Mouse (Mus musculus): ENCODE results near the gene Csnk2a2. TPM values are rescaled to one million over a fixed set of nuclear protein-coding genes. Genes with fewer than 3 reads are reported as not detected.

The Csnk2a2 gene
- polyA plus RNA-seq, 1 experiment from 2014 or later = 11.1 TPM

GRCm38 (mm10) chr8:95399131-95399530 is 90.7 kb downstream of the Csnk2a2 start:
- Histone ChIP-seq H3K9ac (no peak overlapping the region), H3K36me3 (no peaks in the 10 kb centered on the region), H3K27me3 (no peaks in the 10 kb centered on the region), H3K4me2 (no peak overlapping the region), H3K27ac (no peak overlapping the region), H3K4me3 (no peak overlapping the region), H3K9me3 (no peaks in the 10 kb centered on the region), H3K4me1 (peaks cover 22% of the 10 kb centered on the region)
- ATAC-seq (ENCODE audit: insufficient number of reproducible peaks, low FRiP score, low TSS enrichment, low read depth) = no peak
- WGBS = 72% methylated on average over 9 of the region's 9 CpGs

- ATAC-seq (ENCODE audit: insufficient number of reproducible peaks, low FRiP score, low TSS enrichment, low read depth) = no peak
- Histone ChIP-seq H3K27ac (no peak overlapping the region; the same call in 1 of the 2 replicates), H3K4me1 (peaks cover 22% of the 10 kb centered on the region), H3K9me3 (no peaks in the 10 kb centered on the region), H3K27me3 (no peaks in the 10 kb centered on the region), H3K4me3 (no peak overlapping the region), H3K4me2 (no peak overlapping the region), H3K9ac (no peak overlapping the region), H3K36me3 (no peaks in the 10 kb centered on the region)
- WGBS = 56% methylated on average over 5 of the region's 5 CpGs
These were observed 92.6 kb downstream of the Csnk2a2 start for GRCm38 (mm10) chr8:95397201-95397600.

GRCm38 (mm10) chr8:95396752-95397151 is 93.1 kb downstream of the Csnk2a2 start:
- Histone ChIP-seq H3K36me3 (no peaks in the 10 kb centered on the region), H3K4me1 (peaks cover 22% of the 10 kb centered on the region)
- 52% methylated on average over 11 of the region's 11 CpGs for WGBS

More at GRCm38 (mm10) chr8:95396752-95397151, 93.1 kb downstream of the Csnk2a2 start:
- H3K9me3 ChIP-seq = no peaks in the 10 kb centered on the region
- H3K27me3 ChIP-seq = no peaks in the 10 kb centered on the region
- no peak for ATAC-seq (ENCODE audit: insufficient number of reproducible peaks, low FRiP score, low TSS enrichment, low read depth)
- H3K9ac ChIP-seq = no peak overlapping the region
- no peak overlapping the region for H3K4me2 ChIP-seq
- H3K27ac ChIP-seq = no peak overlapping the region; the same call in 1 of the 2 replicates
- H3K4me3 ChIP-seq = no peak overlapping the region

Other genes with a start within 250 kb of the Csnk2a2 start
- 0.47 and 0.87 TPM in 2 replicates for gene Cngb1, start 183.5 kb downstream of the Csnk2a2 start, polyA plus RNA-seq (2015; fragmentation: Nextera tagmentation; extraction: Ambion mirVana)
- 0.74 TPM in 1 of 2 replicates, not detected in the other for gene Tepp, start 179.5 kb downstream of the Csnk2a2 start, polyA plus RNA-seq (2015; fragmentation: Nextera tagmentation; extraction: Ambion mirVana)
- 8.7 and 9.0 TPM in 2 replicates for gene Zfp319, start 158.1 kb downstream of the Csnk2a2 start, polyA plus RNA-seq (2015; fragmentation: Nextera tagmentation; extraction: Ambion mirVana)
- 41.0 and 44.5 TPM in 2 replicates for gene Usb1, start 157.8 kb downstream of the Csnk2a2 start, polyA plus RNA-seq (2015; fragmentation: Nextera tagmentation; extraction: Ambion mirVana)
- 7.8 and 8.1 TPM in 2 replicates for gene Mmp15, start 137.8 kb downstream of the Csnk2a2 start, polyA plus RNA-seq (2015; fragmentation: Nextera tagmentation; extraction: Ambion mirVana)
- 122 and 128 TPM in 2 replicates for gene Cfap20, start 55.2 kb downstream of the Csnk2a2 start, polyA plus RNA-seq (2015; fragmentation: Nextera tagmentation; extraction: Ambion mirVana)
- gene Ccdc113, start 44.0 kb upstream of the Csnk2a2 start, polyA plus RNA-seq (2015; fragmentation: Nextera tagmentation; extraction: Ambion mirVana) = 0.52 and 0.89 TPM in 2 replicates
- not detected in 2 replicates for gene Prss54, start 86.3 kb upstream of the Csnk2a2 start, polyA plus RNA-seq (2015; fragmentation: Nextera tagmentation; extraction: Ambion mirVana)
- 17.7 and 18.5 TPM in 2 replicates for gene Gins3, start 143.4 kb upstream of the Csnk2a2 start, polyA plus RNA-seq (2015; fragmentation: Nextera tagmentation; extraction: Ambion mirVana)
- 22.6 and 27.5 TPM in 2 replicates for gene Ndrg4, start 186.9 kb upstream of the Csnk2a2 start, polyA plus RNA-seq (2015; fragmentation: Nextera tagmentation; extraction: Ambion mirVana)
- 15.1 and 15.7 TPM in 2 replicates for gene Setd6, start 225.8 kb upstream of the Csnk2a2 start, polyA plus RNA-seq (2015; fragmentation: Nextera tagmentation; extraction: Ambion mirVana)